Mouse (Mus musculus) embryonic stem cell, embryonic (primary cell): ENCODE results near the gene Zfp790.

Experiments used
- CTCF ChIA-PET, 4 experiments: fragments of 300-600 bp in 2 of 4; fragments of 350-600 bp in 2 of 4; sonication (Branson Sonifier 250); formaldehyde crosslinking; loops; one replicate each; lab custom pipeline; 2022; ENCODE audit warnings: inconsistent platforms in 2 of 4; lab: Charles Lee
- POLR2A ChIA-PET, 4 experiments: fragments of 300-600 bp in 2 of 4; fragments of 350-600 bp in 2 of 4; sonication (Branson Sonifier 250); formaldehyde crosslinking; loops; one replicate each; lab custom pipeline; 2022; ENCODE audit warnings: antibody characterized with exemption in 4 of 4, inconsistent platforms in 1 of 4; lab: Charles Lee

The Zfp790 gene

GRCm38 (mm10) chr7:29815910-29816429 lies at the start of gene Zfp790:
Zfp790 (plus strand) TSS chr7:29816114.
- CTCF ChIA-PET = interaction anchor here in 1 of 4 experiments (0.5 kb wide), 1 partner anchor 511 kb away, joined by 3 read pairs; no protein-coding TSS in a partner anchor

DNA sequence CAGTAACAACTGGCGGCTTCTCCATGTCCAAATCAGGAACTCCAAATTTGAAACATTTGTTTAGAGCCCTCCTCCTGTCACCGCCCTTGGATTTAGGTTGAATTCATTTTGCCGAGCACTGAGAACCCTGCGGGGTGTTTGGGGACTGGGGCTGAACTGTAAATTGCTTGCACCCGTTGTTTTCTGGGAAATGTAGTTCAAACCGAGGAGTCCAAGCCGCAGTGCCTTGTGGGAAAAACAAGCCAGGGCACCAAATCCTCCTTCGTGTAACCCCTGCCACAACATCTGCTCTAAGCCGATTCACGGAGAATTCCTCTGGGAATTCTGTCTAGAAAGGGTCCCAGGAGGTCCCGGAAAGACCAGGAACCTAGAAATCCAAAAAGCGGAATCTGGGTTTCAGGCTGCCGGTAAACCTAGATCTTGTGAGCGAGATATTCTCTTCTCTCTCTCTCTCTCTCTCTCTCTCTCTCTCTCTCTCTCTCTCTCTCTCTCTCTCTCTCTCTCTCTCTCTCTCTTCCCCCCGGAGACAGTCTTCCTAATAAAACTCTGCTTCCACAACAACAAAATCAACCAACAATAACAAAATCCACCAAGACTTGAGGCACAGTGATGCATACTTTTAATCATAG lies 48.7 kb upstream of the Zfp790 start:
- POLR2A ChIA-PET = interaction anchor here in 1 of 4 experiments (1.1 kb wide), 1 partner anchor 49 kb away, joined by 4 read pairs; the partner anchor contains the start of gene Zfp790
- CTCF ChIA-PET = no interaction called here

More at GRCm38 (mm10) chr7:29815910-29816429, at the start of gene Zfp790:
- POLR2A ChIA-PET = interaction anchor here (0.5 to 1.2 kb wide), 10 partner anchors 12 to 725 kb away, joined by 3 to 5 read pairs (median 3); partner anchors contain the start of genes Zfp568 (in 1 of the 4) and Zfp84 (in 1 of the 4)

- POLR2A ChIA-PET = interaction anchor here (0.5 to 2.0 kb wide), 29 partner anchors 10 to 1121 kb away, joined by 3 to 18 read pairs (median 3); partner anchors contain the start of genes Zfp30 (in 2 of the 4), Gm26920 (in 1 of the 4), Zfp146 (in 1 of the 4) and Zfp260 (in 1 of the 4)
- CTCF ChIA-PET = interaction anchor here in 1 of 4 experiments (1.1 kb wide), 1 partner anchor 387 kb away, joined by 5 read pairs; no protein-coding TSS in a partner anchor
These were observed 47.6 kb upstream of the Zfp790 start, which contains the start of gene Zfp84 for GRCm38 (mm10) chr7:29768090-29768900. Zfp84 (plus strand) TSS chr7:29768552.

DNA sequence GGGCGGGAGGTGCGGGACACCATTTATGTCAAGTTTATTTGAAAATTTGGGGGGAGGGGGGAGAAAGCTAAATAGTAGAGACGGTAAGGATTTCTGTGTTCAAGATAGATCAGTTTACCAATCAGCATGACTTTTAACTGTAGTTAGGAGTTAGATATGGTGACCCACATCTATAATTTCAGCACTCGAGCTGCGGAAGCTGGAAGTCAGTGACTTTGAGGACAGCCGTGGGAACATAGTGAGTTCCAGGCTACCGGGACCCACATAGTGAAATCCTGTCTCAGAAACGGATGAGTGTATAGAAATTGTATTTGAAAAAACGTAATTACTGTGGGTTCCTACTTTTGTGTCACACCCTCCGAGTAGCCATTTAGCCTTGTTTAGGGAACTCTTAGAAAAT lies 46.9 kb upstream of the Zfp790 start:
- CTCF ChIA-PET = interaction anchor here in 2 of 4 experiments (0.5 to 1.1 kb wide), 2 partner anchors 216 to 386 kb away, joined by 4 to 5 read pairs; no protein-coding TSS in a partner anchor
- POLR2A ChIA-PET = interaction anchor here in 3 of 4 experiments (0.6 to 2.0 kb wide), 8 partner anchors 12 to 1393 kb away, joined by 3 to 6 read pairs (median 4); partner anchors contain the start of gene Zfp30 (in 2 of the 3)

DNA sequence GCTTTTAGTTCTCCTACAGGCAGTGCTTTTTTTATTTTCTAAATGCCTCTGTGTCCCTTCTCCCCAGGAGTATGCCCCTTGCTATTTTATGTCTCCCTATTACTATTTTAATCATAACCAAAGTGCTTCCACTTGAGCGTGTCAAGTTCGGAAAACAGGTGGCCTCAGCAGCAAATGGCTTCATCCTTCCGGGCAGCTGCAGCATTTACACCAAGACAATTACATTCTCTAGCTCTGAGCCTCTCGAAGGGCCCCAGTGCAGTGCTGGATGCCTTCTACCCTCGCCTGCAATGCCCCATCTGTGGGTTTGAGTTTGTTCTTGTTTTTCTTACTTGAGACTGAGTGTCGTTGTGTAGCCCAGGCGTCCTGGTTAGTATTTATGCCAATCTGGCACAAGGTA lies 42.4 kb upstream of the Zfp790 start:
- POLR2A ChIA-PET = interaction anchor here in 2 of 4 experiments (1.5 to 2.1 kb wide), 2 partner anchors 10 to 45 kb away, joined by 3 to 6 read pairs; partner anchors contain the start of gene Zfp30 (in 1 of the 2)
- CTCF ChIA-PET = no interaction called here

GRCm38 (mm10) chr7:29774371-29774770 lies 41.5 kb upstream of the Zfp790 start:
- CTCF ChIA-PET = no interaction called here
- POLR2A ChIA-PET = interaction anchor here in 1 of 4 experiments (1.5 to 1.7 kb wide), 2 partner anchors 9 to 44 kb away, joined by 3 to 6 read pairs; partner anchors contain the start of gene Zfp30

DNA sequence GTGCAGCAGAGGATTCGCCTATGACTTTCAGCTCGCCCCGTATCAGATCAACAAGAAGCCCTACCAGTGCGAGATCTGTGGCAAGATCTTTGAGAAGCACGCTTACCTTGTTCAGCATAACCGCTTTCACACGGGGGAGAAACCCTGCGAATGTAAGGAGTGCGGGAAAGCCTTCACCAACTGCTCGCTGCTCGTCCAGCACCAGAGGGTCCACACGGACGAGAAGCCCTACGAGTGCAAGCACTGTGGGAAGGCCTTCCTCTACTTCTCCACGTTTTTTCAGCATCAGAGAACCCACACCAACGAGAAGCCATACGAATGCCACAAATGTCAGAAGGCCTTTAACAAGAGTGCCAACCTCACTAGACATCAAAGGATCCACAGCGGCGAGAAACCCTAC lies 39.3 kb upstream of the Zfp790 start:
- ChIA-PET POLR2A (no interaction called here), CTCF (no interaction called here)

- ChIA-PET CTCF (no interaction called here), POLR2A (no interaction called here)
These were observed 38.5 kb upstream of the Zfp790 start for GRCm38 (mm10) chr7:29777372-29777771.

GRCm38 (mm10) chr7:29783871-29784551 lies 31.9 kb upstream of the Zfp790 start, which contains the start of gene Zfp30:
Zfp30 (plus strand) TSS chr7:29783998.
- CTCF ChIA-PET = interaction anchor here in 3 of 4 experiments (0.9 to 1.0 kb wide), 3 partner anchors 9 to 56 kb away, joined by 3 to 4 read pairs (median 3); no protein-coding TSS in a partner anchor
- POLR2A ChIA-PET = interaction anchor here in 3 of 4 experiments (0.5 to 1.7 kb wide), 25 partner anchors 8 to 306 kb away, joined by 3 to 18 read pairs (median 4); partner anchors contain the start of genes Zfp84 (in 2 of the 3), Gm26920 (in 1 of the 3) and Zfp566 (in 1 of the 3)

- ChIA-PET POLR2A (interaction anchor here in 2 of 4 experiments (1.0 to 1.7 kb wide), 3 partner anchors 8 to 17 kb away, joined by 3 to 14 read pairs (median 3); partner anchors contain the start of gene Zfp84 (in 1 of the 2)), CTCF (no interaction called here)
These were observed 30.9 kb upstream of the Zfp790 start for GRCm38 (mm10) chr7:29785023-29785422.

GRCm38 (mm10) chr7:29785888-29786287 lies 30.0 kb upstream of the Zfp790 start:
- CTCF ChIA-PET = no interaction called here
- POLR2A ChIA-PET = interaction anchor here in 3 of 4 experiments (0.6 to 1.4 kb wide), 4 partner anchors 18 to 441 kb away, joined by 3 to 5 read pairs (median 4); partner anchors contain the start of gene Zfp84 (in 1 of the 3)

GRCm38 (mm10) chr7:29792906-29793305 lies 23.0 kb upstream of the Zfp790 start:
- ChIA-PET CTCF (interaction anchor here in 2 of 4 experiments (0.6 to 1.0 kb wide), 5 partner anchors 9 to 272 kb away, joined by 3 to 4 read pairs (median 3); partner anchors contain the start of gene Zfp30 (in 1 of the 2)), POLR2A (interaction anchor here (0.6 to 2.1 kb wide), 16 partner anchors 8 to 373 kb away, joined by 3 to 14 read pairs (median 3); partner anchors contain the start of genes Zfp30 (in 3 of the 4) and Zfp84 (in 2 of the 4))

GRCm38 (mm10) chr7:29807046-29807445 lies 8.9 kb upstream of the Zfp790 start:
- POLR2A ChIA-PET = interaction anchor here in 1 of 4 experiments (1.4 to 2.1 kb wide), 2 partner anchors 12 to 108 kb away, joined by 5 to 8 read pairs; no protein-coding TSS in a partner anchor
- CTCF ChIA-PET = no interaction called here

GRCm38 (mm10) chr7:29812244-29812643 lies 3.7 kb upstream of the Zfp790 start:
- POLR2A ChIA-PET = interaction anchor here in 1 of 4 experiments (0.7 to 1.1 kb wide), 2 partner anchors 9 to 19 kb away, joined by 3 read pairs; no protein-coding TSS in a partner anchor
- CTCF ChIA-PET = no interaction called here

GRCm38 (mm10) chr7:29814381-29814780 lies 1.5 kb upstream of the Zfp790 start:
- CTCF ChIA-PET = no interaction called here
- POLR2A ChIA-PET = interaction anchor here in 1 of 4 experiments (0.8 to 1.5 kb wide), 6 partner anchors 8 to 175 kb away, joined by 3 to 5 read pairs (median 3); partner anchors contain the start of gene Zfp30

DNA sequence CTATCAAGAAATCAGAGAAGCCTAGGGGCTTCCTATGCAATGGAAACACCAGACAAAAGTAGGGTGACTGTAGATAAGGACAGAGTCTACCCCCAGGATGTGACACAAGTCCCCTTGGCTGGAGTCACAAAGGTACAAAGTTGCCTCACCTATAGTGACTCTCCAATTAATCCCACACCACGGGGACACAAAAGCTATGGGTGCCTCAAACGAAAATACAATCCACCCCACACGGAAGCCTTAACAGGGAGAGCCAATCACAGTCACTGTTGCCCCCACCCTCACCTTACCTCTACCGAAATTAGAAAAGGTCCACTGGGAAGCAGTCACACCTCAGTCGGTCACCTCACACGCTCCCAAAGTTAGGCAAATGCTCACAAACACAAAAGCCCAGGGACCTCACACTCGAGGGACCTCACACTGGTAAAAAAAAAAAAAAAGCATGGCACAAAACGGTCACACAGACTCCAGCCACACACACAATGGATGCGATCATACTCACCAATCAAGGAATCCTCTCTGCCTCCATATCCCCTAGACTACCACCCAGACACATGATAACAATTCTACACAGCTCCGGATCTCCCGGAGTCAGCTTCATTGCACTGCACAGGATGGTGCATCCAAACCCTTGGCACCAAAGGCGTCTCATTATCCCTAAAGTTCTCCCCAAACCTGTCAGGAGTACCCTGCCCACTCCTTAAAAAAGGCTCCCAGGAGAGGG lies 691 bp upstream of the Zfp790 start:
- CTCF ChIA-PET = no interaction called here
- POLR2A ChIA-PET = interaction anchor here in 2 of 4 experiments (0.6 to 1.5 kb wide), 9 partner anchors 8 to 724 kb away, joined by 3 to 5 read pairs (median 3); partner anchors contain the start of genes Zfp30 (in 1 of the 2) and Zfp84 (in 1 of the 2)
